Mouse (Mus musculus): Measurements from ENCODE around the gene Sgsm1. TPM values are rescaled to one million over a fixed set of nuclear protein-coding genes. Genes with fewer than 3 reads are reported as not detected.
A peak's percentile ranks its signal among the peaks of the same experiment; 100 is the strongest.

The Sgsm1 gene
- polyA plus RNA-seq, 1 experiment from 2014 or later, result 15.7 TPM

- no peak overlapping the region for H3K9ac ChIP-seq (ENCODE audit: low read length)
- H3K27ac ChIP-seq (ENCODE audit: low read depth, low read length), result no peak overlapping the region
- no peaks in the 10 kb centered on the region for H3K4me1 ChIP-seq (replicated peaks; ENCODE audit: control insufficient read depth, insufficient read depth, low read length)
- WGBS, result 91% methylated on average over 8 of the region's 8 CpGs
- H3K4me2 ChIP-seq (ENCODE audit: low read depth, low read length, severe bottlenecking), result no peak overlapping the region
- H3K4me3 ChIP-seq (ENCODE audit: low read depth, low read length), result no peak overlapping the region
- no peaks in the 10 kb centered on the region for H3K27me3 ChIP-seq (ENCODE audit: control insufficient read depth, insufficient read depth, low read length)
- no peak for DNase-seq (ENCODE audit: low spot score)
- H3K9me3 ChIP-seq (ENCODE audit: control insufficient read depth, low read length), result no peaks in the 10 kb centered on the region
- ATAC-seq (replicated peaks; ENCODE audit: low FRiP score), result no peak
- H3K36me3 ChIP-seq (ENCODE audit: control insufficient read depth, insufficient read depth, low read length), result no peaks in the 10 kb centered on the region; the same call in 1 of the 2 replicates
Observed at GRCm38 (mm10) chr5:113265637-113266036, 44.9 kb downstream of the Sgsm1 start.

DNA sequence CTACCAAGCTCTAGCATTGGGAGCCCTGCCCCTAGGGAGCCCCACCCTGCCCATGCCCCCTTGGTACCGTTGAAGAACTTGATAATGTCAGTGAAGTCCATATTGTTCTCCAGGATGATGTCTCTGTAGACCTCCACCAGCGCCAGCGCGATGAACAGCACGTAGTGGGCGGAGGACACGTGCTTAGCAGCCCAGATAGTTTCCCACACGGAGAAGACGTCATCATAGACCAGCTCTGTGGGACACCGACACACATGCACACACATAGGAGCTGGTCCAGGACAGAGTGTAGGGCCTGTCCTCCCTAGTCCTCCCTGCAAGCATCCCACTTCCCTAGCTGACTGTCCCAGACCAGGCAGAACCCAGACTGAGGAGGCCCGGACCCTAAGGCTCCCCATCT is 59.8 kb downstream of the Sgsm1 start:
- Histone ChIP-seq H3K9me3 (ENCODE audit: control insufficient read depth, low read length) (no peaks in the 10 kb centered on the region), H3K4me1 (replicated peaks; ENCODE audit: control insufficient read depth, insufficient read depth, low read length) (no peaks in the 10 kb centered on the region), H3K27me3 (ENCODE audit: control insufficient read depth, insufficient read depth, low read length) (no peaks in the 10 kb centered on the region), H3K9ac (ENCODE audit: low read length) (no peak overlapping the region), H3K4me2 (ENCODE audit: low read depth, low read length, severe bottlenecking) (no peak overlapping the region), H3K4me3 (ENCODE audit: low read depth, low read length) (no peak overlapping the region), H3K27ac (ENCODE audit: low read depth, low read length) (no peak overlapping the region), H3K36me3 (ENCODE audit: control insufficient read depth, insufficient read depth, low read length) (no peaks in the 10 kb centered on the region)
- ATAC-seq (replicated peaks; ENCODE audit: low FRiP score) (no peak), DNase-seq (ENCODE audit: low spot score) (no peak)
- WGBS, result 95% methylated on average over 11 of the region's 11 CpGs

DNA sequence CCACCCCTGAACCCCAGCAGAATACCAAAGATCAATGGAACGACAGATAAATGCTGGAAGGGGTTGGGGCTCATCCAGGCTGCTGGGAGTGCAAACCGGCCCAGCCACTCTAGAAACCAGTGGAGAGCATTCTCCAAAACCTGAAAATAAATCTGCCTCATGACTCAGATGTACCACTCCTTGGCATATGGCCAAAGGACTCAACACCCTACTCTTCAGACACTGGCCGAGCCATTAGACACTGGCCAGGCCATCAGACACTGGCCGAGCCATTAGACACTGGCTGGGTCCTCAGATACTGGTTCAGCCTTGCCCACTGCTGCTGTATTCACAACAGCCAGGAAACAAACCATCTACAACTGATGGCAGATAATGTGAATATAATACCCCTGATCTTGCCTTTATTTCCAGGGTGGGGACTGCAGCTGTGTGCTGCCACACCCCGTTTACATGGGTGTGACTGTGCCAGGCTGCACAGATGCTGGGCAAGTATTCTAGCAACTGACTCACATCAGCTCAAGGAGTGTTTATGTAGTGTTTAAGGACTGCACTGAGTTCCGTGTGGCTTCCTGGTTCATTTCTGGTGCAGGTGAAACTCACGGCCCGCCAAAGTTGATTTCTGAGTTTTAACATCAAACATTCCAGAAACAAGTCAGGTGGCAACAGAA is 61.2 kb downstream of the Sgsm1 start:
- Histone ChIP-seq H3K9ac (ENCODE audit: low read length) (no peak overlapping the region), H3K27ac (ENCODE audit: low read depth, low read length) (no peak overlapping the region), H3K4me1 (replicated peaks; ENCODE audit: control insufficient read depth, insufficient read depth, low read length) (no peaks in the 10 kb centered on the region), H3K9me3 (ENCODE audit: control insufficient read depth, low read length) (no peaks in the 10 kb centered on the region), H3K4me2 (ENCODE audit: low read depth, low read length, severe bottlenecking) (no peak overlapping the region), H3K27me3 (ENCODE audit: control insufficient read depth, insufficient read depth, low read length) (no peaks in the 10 kb centered on the region), H3K36me3 (ENCODE audit: control insufficient read depth, insufficient read depth, low read length) (no peaks in the 10 kb centered on the region), H3K4me3 (ENCODE audit: low read depth, low read length) (no peak overlapping the region)
- 93% methylated on average over 8 of the region's 8 CpGs for WGBS
- DNase-seq (ENCODE audit: low spot score) (no peak), ATAC-seq (replicated peaks; ENCODE audit: low FRiP score) (no peak)

DNA sequence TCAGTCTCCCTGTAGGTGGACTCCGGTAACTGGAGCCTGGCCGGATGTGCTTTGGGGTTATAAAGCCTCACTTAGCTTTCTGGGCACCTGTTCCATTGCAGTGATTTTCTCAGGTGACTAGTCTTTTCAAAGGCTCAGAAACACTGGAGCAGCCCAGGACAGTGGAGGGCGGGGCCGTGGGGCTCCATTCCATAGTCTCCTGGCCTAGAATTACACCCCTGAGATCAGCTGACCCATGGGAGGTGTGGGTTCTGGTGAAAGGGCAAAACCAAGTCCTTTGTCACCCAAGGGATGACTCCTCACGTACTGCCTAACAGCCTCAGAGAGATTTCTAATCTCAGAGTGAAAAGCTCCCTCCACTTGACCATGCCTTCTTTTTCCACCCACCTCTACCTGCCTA is 80.4 kb downstream of the Sgsm1 start:
- Histone ChIP-seq H3K9ac (ENCODE audit: low read length) (no peak overlapping the region), H3K36me3 (ENCODE audit: control insufficient read depth, insufficient read depth, low read length) (no peaks in the 10 kb centered on the region), H3K27me3 (ENCODE audit: control insufficient read depth, insufficient read depth, low read length) (no peaks in the 10 kb centered on the region), H3K4me2 (ENCODE audit: low read depth, low read length, severe bottlenecking) (no peak overlapping the region), H3K27ac (ENCODE audit: low read depth, low read length) (no peak overlapping the region), H3K9me3 (ENCODE audit: control insufficient read depth, low read length) (no peaks in the 10 kb centered on the region), H3K4me1 (replicated peaks; ENCODE audit: control insufficient read depth, insufficient read depth, low read length) (peaks cover 10% of the 10 kb centered on the region; the same call in 1 of the 2 replicates), H3K4me3 (ENCODE audit: low read depth, low read length) (no peak overlapping the region)
- DNase-seq (ENCODE audit: low spot score), result no peak
- ATAC-seq (replicated peaks; ENCODE audit: low FRiP score), result no peak
- whole genome bisulfite sequencing, result 85% methylated on average over 5 of the region's 5 CpGs

DNA sequence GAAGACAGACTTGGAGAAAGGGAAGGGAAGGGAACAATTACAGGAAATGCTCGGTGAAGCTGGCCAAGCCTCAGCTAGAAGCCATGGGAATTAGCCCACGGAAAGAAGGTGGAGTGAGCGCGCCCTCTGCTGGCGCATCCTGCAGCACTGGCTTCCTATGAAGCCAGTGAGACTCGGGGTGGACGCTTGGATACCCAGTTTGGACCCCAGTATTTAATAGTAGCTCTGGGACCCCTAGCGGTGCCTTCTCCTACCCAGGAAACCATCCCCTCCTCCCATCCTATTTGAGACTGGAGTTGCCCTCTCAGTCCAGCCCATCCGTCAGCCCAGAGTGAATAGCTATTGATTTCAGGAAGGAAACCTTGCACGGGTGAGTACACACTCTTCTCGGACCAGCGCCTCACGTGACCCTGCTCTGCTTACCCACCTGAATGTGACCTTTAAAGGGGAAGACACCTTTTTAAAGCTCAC is 83.9 kb downstream of the Sgsm1 start, which contains the start of gene Tmem211:
TSS of gene Tmem211 (plus strand) at position 278 of the 471 bp plus-strand sequence.
- peak within 1 kb of the TSS; percentile 2; the same call in 1 of the 2 replicates for H3K27ac ChIP-seq (ENCODE audit: low read depth, low read length)
- no peaks in the 10 kb centered on the region for H3K27me3 ChIP-seq (ENCODE audit: control insufficient read depth, insufficient read depth, low read length)
- DNase-seq (ENCODE audit: low spot score), result peak; percentile 93
- ATAC-seq (replicated peaks; ENCODE audit: low FRiP score), result peak; percentile 71
- H3K9me3 ChIP-seq (ENCODE audit: control insufficient read depth, low read length), result no peaks in the 10 kb centered on the region
- H3K36me3 ChIP-seq (ENCODE audit: control insufficient read depth, insufficient read depth, low read length), result no peaks in the 10 kb centered on the region
- WGBS, result under 1% methylated on average over 13 of the region's 13 CpGs
- H3K4me2 ChIP-seq (ENCODE audit: low read depth, low read length, severe bottlenecking), result peak within 1 kb of the TSS; percentile 44
- H3K4me1 ChIP-seq (replicated peaks; ENCODE audit: control insufficient read depth, insufficient read depth, low read length), result peaks cover 10% of the 10 kb centered on the region; the same call in 1 of the 2 replicates
- H3K4me3 ChIP-seq (ENCODE audit: low read depth, low read length), result peak within 1 kb of the TSS; percentile 14; the same call in 1 of the 2 replicates
- H3K9ac ChIP-seq (ENCODE audit: low read length), result peak within 1 kb of the TSS; percentile 37

GRCm38 (mm10) chr5:113225686-113226435 is 84.7 kb downstream of the Sgsm1 start:
- H3K4me2 ChIP-seq (ENCODE audit: low read depth, low read length, severe bottlenecking), result peak overlapping the region; percentile 44
- WGBS, result 16% methylated on average over 25 of the region's 25 CpGs
- H3K36me3 ChIP-seq (ENCODE audit: control insufficient read depth, insufficient read depth, low read length), result no peaks in the 10 kb centered on the region
- peak overlapping the region; percentile 14; the same call in 1 of the 2 replicates for H3K4me3 ChIP-seq (ENCODE audit: low read depth, low read length)
- peak overlapping the region; percentile 37; the same call in 1 of the 2 replicates for H3K9ac ChIP-seq (ENCODE audit: low read length)
- 0 out of 2 replicates have a peak, but pooled peaks have one; percentile 47 for ATAC-seq (replicated peaks; ENCODE audit: low FRiP score)
- H3K27me3 ChIP-seq (ENCODE audit: control insufficient read depth, insufficient read depth, low read length), result no peaks in the 10 kb centered on the region
- H3K27ac ChIP-seq (ENCODE audit: low read depth, low read length), result peak overlapping the region; percentile 2; the same call in 1 of the 2 replicates
- H3K4me1 ChIP-seq (replicated peaks; ENCODE audit: control insufficient read depth, insufficient read depth, low read length), result peaks cover 10% of the 10 kb centered on the region; the same call in 1 of the 2 replicates
- no peaks in the 10 kb centered on the region for H3K9me3 ChIP-seq (ENCODE audit: control insufficient read depth, low read length)
- DNase-seq (ENCODE audit: low spot score), result peak; percentile 75

DNA sequence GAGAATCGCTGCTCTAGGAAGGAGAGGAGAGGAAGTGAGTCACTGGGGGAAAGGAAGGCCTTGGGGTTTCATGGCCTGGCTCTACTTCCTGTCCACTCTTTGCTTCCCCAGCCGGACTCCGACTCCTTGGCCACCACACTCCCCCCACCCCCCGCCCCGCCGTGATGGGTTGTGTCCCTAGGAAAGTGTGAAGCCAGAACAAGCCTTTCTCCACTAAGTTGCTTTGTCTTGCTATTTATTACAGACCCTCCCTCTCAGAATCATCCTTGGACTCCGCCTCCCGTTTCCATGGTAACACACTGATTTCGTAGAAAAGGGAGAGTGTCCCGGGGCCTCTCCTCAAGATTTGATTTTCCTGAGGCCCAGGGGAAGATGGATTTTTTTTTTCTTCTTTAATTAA is 85.3 kb downstream of the Sgsm1 start:
- Histone ChIP-seq H3K4me1 (replicated peaks; ENCODE audit: control insufficient read depth, insufficient read depth, low read length) (peaks cover 14% of the 10 kb centered on the region), H3K4me3 (ENCODE audit: low read depth, low read length) (peak overlapping the region; percentile 14; the same call in 1 of the 2 replicates), H3K9me3 (ENCODE audit: control insufficient read depth, low read length) (no peaks in the 10 kb centered on the region), H3K9ac (ENCODE audit: low read length) (no peak overlapping the region; the same call in 1 of the 2 replicates), H3K27me3 (ENCODE audit: control insufficient read depth, insufficient read depth, low read length) (no peaks in the 10 kb centered on the region), H3K27ac (ENCODE audit: low read depth, low read length) (0 out of 2 replicates have a peak overlapping the region, but pooled peaks have one; percentile 25), H3K36me3 (ENCODE audit: control insufficient read depth, insufficient read depth, low read length) (no peaks in the 10 kb centered on the region), H3K4me2 (ENCODE audit: low read depth, low read length, severe bottlenecking) (peak overlapping the region; percentile 44; the same call in 1 of the 2 replicates)
- ATAC-seq (replicated peaks; ENCODE audit: low FRiP score) (peak; percentile 37; the same call in 1 of the 2 replicates), DNase-seq (ENCODE audit: low spot score) (peak; percentile 72)
- 13% methylated on average over 10 of the region's 10 CpGs for WGBS

DNA sequence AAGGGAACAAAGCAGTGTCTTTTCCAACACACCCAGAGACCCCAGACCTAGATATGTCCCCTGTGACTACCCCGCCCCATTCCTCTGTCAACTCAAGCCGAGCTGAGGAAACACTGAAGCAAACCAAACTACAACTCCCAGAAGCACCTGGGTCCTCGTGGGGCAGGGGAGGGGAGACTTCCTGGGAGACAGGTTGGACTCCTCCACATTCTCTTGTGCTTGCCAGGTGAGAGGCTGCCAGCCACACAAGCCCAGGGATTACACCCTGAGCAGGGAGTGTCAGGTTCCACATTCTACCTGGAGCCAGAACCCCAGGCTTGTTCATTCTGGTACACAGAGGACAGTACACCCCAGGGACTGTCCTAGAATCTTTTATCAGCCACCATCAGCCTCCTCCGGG is 86.7 kb downstream of the Sgsm1 start:
- H3K36me3 ChIP-seq (ENCODE audit: control insufficient read depth, insufficient read depth, low read length), result no peaks in the 10 kb centered on the region
- no peak overlapping the region for H3K9ac ChIP-seq (ENCODE audit: low read length)
- DNase-seq (ENCODE audit: low spot score), result no peak
- no peaks in the 10 kb centered on the region for H3K9me3 ChIP-seq (ENCODE audit: control insufficient read depth, low read length)
- no peak overlapping the region for H3K27ac ChIP-seq (ENCODE audit: low read depth, low read length)
- H3K4me3 ChIP-seq (ENCODE audit: low read depth, low read length), result no peak overlapping the region
- no peaks in the 10 kb centered on the region for H3K27me3 ChIP-seq (ENCODE audit: control insufficient read depth, insufficient read depth, low read length)
- no peak for ATAC-seq (replicated peaks; ENCODE audit: low FRiP score)
- peaks cover 14% of the 10 kb centered on the region for H3K4me1 ChIP-seq (replicated peaks; ENCODE audit: control insufficient read depth, insufficient read depth, low read length)
- 67% methylated on average over 4 of the region's 4 CpGs for WGBS
- no peak overlapping the region for H3K4me2 ChIP-seq (ENCODE audit: low read depth, low read length, severe bottlenecking)

Data from forebrain, embryonic 11.5 days (tissue).